In the genomic region with DNA sequence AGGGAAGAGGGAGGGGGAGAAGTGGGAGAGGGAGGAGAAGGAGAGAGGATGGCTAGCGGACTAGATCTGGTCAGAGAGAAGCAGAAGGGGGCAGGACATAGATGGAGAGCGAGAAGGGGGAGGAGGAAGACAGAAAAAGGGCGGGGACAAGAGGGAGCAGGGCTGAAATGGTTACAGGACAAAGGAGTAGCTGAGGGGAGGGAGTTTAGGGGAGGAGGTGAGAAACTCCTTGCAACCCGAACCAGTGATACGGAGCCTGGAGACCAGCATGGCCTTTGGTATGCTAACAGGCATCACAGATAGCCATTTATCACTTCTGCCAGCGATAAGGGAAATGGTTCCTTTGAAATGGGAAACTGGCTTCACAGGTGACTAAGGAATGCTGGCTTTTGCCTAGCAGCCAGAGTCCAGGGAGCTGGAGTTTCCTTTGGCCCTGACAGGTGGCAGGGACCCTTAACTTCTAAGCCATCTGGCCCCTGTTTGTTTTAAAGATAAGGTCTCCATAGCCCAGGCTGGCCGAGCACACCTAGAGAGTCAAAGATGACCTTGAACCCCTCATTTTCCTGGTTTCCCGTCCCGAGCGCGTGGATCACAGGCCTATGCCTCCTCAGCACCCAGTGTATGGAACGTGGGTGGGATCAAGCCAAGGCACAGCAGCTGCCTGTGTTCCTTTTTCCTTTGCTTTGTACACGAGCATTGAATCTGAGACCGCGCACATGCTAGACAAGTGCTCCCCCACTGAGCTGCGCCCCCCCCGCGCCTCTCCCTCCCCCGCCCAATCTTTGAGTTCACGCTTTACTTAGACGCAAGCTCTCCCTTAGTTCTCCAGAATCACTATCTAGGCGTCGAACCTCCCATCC, we compare ENCODE assay signal across 1 mouse cellular context.
TF ChIP-seq lines count a peak whose summit lies in the region.

No protein-coding gene starts in this region.

TF ChIP-seq in CH12.LX, 34 proteins besides CTCF, POLR2A, EP300 and RAD21 (continued from another document):
- TF ChIP-seq TCF12 (IDR thresholded peaks at IDR 0.05; ENCODE audit: low read depth, low read length): 0 out of 2 replicates have a peak, but pooled peaks have one; percentile 25
- peak; percentile 59; the same call in 1 of the 2 replicates for TF ChIP-seq NELFE (IDR thresholded peaks at IDR 0.05; ENCODE audit: low read depth, low read length)
- peak; percentile 9; the same call in 1 of the 2 replicates for TF ChIP-seq BHLHE40 (IDR thresholded peaks at IDR 0.05; ENCODE audit: low read depth, low read length)
- no peak for TF ChIP-seq MEF2A (IDR thresholded peaks at IDR 0.05; ENCODE audit: borderline replicate concordance, low read depth, low read length)
- no peak for TF ChIP-seq CHD2 (IDR thresholded peaks at IDR 0.05; ENCODE audit: low read length)
- peak; percentile 49 for TF ChIP-seq MXI1 (IDR thresholded peaks at IDR 0.05; ENCODE audit: low read depth, low read length)
- TF ChIP-seq UBTF (IDR thresholded peaks at IDR 0.05; ENCODE audit: low read depth, low read length): no peak
- no peak for TF ChIP-seq JUND (conservative IDR thresholded peaks at IDR 0.05; ENCODE audit: low read depth, low read length)
- TF ChIP-seq ZNF384 (IDR thresholded peaks at IDR 0.05; ENCODE audit: low read depth, low read length): no peak
- no peak for TF ChIP-seq ETS1 (conservative IDR thresholded peaks at IDR 0.05; ENCODE audit: low read depth, low read length)
- TF ChIP-seq GABPA (IDR thresholded peaks at IDR 0.05; ENCODE audit: insufficient replicate concordance, low read depth, low read length): no peak
- TF ChIP-seq MYC (IDR thresholded peaks at IDR 0.05; ENCODE audit: low read depth, low read length): peak; percentile 48; the same call in 1 of the 2 replicates
- no peak for TF ChIP-seq RCOR1 (conservative IDR thresholded peaks at IDR 0.05; ENCODE audit: low read depth, low read length)
- no peak for TF ChIP-seq SMC3 (IDR thresholded peaks at IDR 0.05; ENCODE audit: low read depth, low read length)
- TF ChIP-seq ZC3H11A (IDR thresholded peaks at IDR 0.05; ENCODE audit: low read depth, low read length): no peak
- TF ChIP-seq IRF4 (IDR thresholded peaks at IDR 0.05; ENCODE audit: low read depth, low read length): no peak
- TF ChIP-seq TBP (conservative IDR thresholded peaks at IDR 0.05; ENCODE audit: low read depth, low read length): no peak
- no peak for TF ChIP-seq JUN (IDR thresholded peaks at IDR 0.05; ENCODE audit: insufficient read depth, low read depth, low read length)
- TF ChIP-seq ELF1 (IDR thresholded peaks at IDR 0.05; ENCODE audit: low read depth, low read length): no peak
- TF ChIP-seq KAT2A (IDR thresholded peaks at IDR 0.05; ENCODE audit: insufficient replicate concordance, low read length): no peak
- no peak for TF ChIP-seq ZKSCAN1 (IDR thresholded peaks at IDR 0.05; ENCODE audit: borderline replicate concordance, low read depth, low read length)
- peak; percentile 40; the same call in 1 of the 2 replicates for TF ChIP-seq SIN3A (IDR thresholded peaks at IDR 0.05; ENCODE audit: low read length)
- TF ChIP-seq ZMIZ1 (IDR thresholded peaks at IDR 0.05; ENCODE audit: low read depth, low read length): 0 out of 2 replicates have a peak, but pooled peaks have one; percentile 47
- no peak for TF ChIP-seq CHD1 (IDR thresholded peaks at IDR 0.05; ENCODE audit: low read depth, low read length)
- TF ChIP-seq USF1 (IDR thresholded peaks at IDR 0.05; ENCODE audit: low read depth, low read length): no peak
- 0 out of 2 replicates have a peak, but pooled peaks have one; percentile 47 for TF ChIP-seq MAX (IDR thresholded peaks at IDR 0.05; ENCODE audit: low read length)
- TF ChIP-seq E2F4 (IDR thresholded peaks at IDR 0.05; ENCODE audit: insufficient replicate concordance, low read depth, low read length): no peak
- no peak for TF ChIP-seq USF2 (conservative IDR thresholded peaks at IDR 0.05; ENCODE audit: low read depth, low read length)
- peak; percentile 57; the same call in 1 of the 2 replicates for TF ChIP-seq MAZ (IDR thresholded peaks at IDR 0.05; ENCODE audit: low read depth, low read length)
- no peak for TF ChIP-seq NRF1 (IDR thresholded peaks at IDR 0.05; ENCODE audit: low read depth, low read length)
- no peak for TF ChIP-seq PAX5 (IDR thresholded peaks at IDR 0.05; ENCODE audit: low read length)
- no peak for TF ChIP-seq HCFC1 (IDR thresholded peaks at IDR 0.05; ENCODE audit: low read depth, low read length)
- TF ChIP-seq POLR2AphosphoS2 (IDR thresholded peaks at IDR 0.05; ENCODE audit: low read depth, low read length): no peak
